Mouse (Mus musculus) neutrophil, adult 83 days (primary cell): ENCODE data around the gene Prkn. TPM values are rescaled to one million over a fixed set of nuclear protein-coding genes. Genes with fewer than 3 reads are reported as not detected.

Experiments
- total RNA-seq, 2 experiments: library from RNA; stranded (reverse); gene quantifications; one replicate each; pipeline ENCODE4 v1.2.4; 2023

Gene Prkn
- total RNA-seq, result under 1 TPM; 0.44 to 0.83 TPM

GRCm38 (mm10) chr17:10840148-10840707, at the start of gene Prkn, which contains the start of gene Pacrg:
Prkn (plus strand) TSS chr17:10840384.
Pacrg (minus strand) TSS chr17:10840311.

Other genes starting within 250 kb of the Prkn start
- gene Pacrg, start 73 bp upstream of the Prkn start, total RNA-seq, result 1 to 10 TPM; 1.2 TPM